Mouse (Mus musculus): ENCODE results near the gene Trim52. TPM values are rescaled to one million over a fixed set of nuclear protein-coding genes. Genes with fewer than 3 reads are reported as not detected.

Trim52 gene
- total RNA-seq, 1 experiment = 1.3 TPM

- Histone ChIP-seq H3K9me3 (ENCODE audit: control insufficient read depth, insufficient read depth, low read depth, low read length) (no peaks in the 10 kb centered on the region), H3K4me1 (ENCODE audit: control insufficient read depth in 2 of 2, insufficient read depth in 2 of 2, low read length in 2 of 2, poor library complexity in 1 of 2) (no peaks in the 10 kb centered on the region), H3K4me3 (ENCODE audit: insufficient read depth in 1 of 2, low read depth in 1 of 2, low read length in 2 of 2, poor library complexity in 1 of 2, severe bottlenecking in 1 of 2) (no peak overlapping the region), H3K36me3 (ENCODE audit: control insufficient read depth, insufficient read depth, low read length, poor library complexity, severe bottlenecking) (no peaks in the 10 kb centered on the region), H3K27ac (ENCODE audit: insufficient read depth, low read depth, low read length, poor library complexity, severe bottlenecking) (no peak overlapping the region), H3K9ac (ENCODE audit: insufficient read depth, low read depth, low read length, poor library complexity, severe bottlenecking) (no peak overlapping the region)
- DNase-seq (ENCODE audit: low read depth, low spot score) = no peak
- in situ Hi-C loops (cut with MboI; ENCODE audit: low sequenced_read_pairs in 2 of 2, unreplicated experiment in 2 of 2) = no loop called here
- TF ChIP-seq MAFK (IDR thresholded peaks at IDR 0.05; ENCODE audit: insufficient read depth, low read depth, low read length) (no peak), ZNF384 (IDR thresholded peaks at IDR 0.05; ENCODE audit: low read depth, low read length) (no peak), ZC3H11A (IDR thresholded peaks at IDR 0.05; ENCODE audit: borderline replicate concordance, low read depth, low read length) (no peak), CHD2 (IDR thresholded peaks at IDR 0.05; ENCODE audit: low read depth, low read length) (no peak)
Measured at GRCm38 (mm10) chr14:106096816-106097215, 9.2 kb upstream of the Trim52 start.

GRCm38 (mm10) chr14:106100858-106101257 lies 5.1 kb upstream of the Trim52 start:
- Histone ChIP-seq H3K9me3 (ENCODE audit: control insufficient read depth, insufficient read depth, low read depth, low read length) (no peaks in the 10 kb centered on the region), H3K4me3 (ENCODE audit: insufficient read depth in 1 of 2, low read depth in 1 of 2, low read length in 2 of 2, poor library complexity in 1 of 2, severe bottlenecking in 1 of 2) (no peak overlapping the region), H3K36me3 (ENCODE audit: control insufficient read depth, insufficient read depth, low read length, poor library complexity, severe bottlenecking) (no peaks in the 10 kb centered on the region), H3K4me1 (ENCODE audit: control insufficient read depth in 2 of 2, insufficient read depth in 2 of 2, low read length in 2 of 2, poor library complexity in 1 of 2) (no peaks in the 10 kb centered on the region), H3K9ac (ENCODE audit: insufficient read depth, low read depth, low read length, poor library complexity, severe bottlenecking) (no peak overlapping the region), H3K27ac (ENCODE audit: insufficient read depth, low read depth, low read length, poor library complexity, severe bottlenecking) (no peak overlapping the region)
- TF ChIP-seq ZNF384 (IDR thresholded peaks at IDR 0.05; ENCODE audit: low read depth, low read length) = no peak
- TF ChIP-seq CHD2 (IDR thresholded peaks at IDR 0.05; ENCODE audit: low read depth, low read length) = no peak
- no peak for TF ChIP-seq ZC3H11A (IDR thresholded peaks at IDR 0.05; ENCODE audit: borderline replicate concordance, low read depth, low read length)
- TF ChIP-seq HCFC1 (IDR thresholded peaks at IDR 0.05; ENCODE audit: borderline replicate concordance, insufficient read depth, low read length) = no peak
- no peak for TF ChIP-seq MAFK (IDR thresholded peaks at IDR 0.05; ENCODE audit: insufficient read depth, low read depth, low read length)
- in situ Hi-C loops (cut with MboI; ENCODE audit: low sequenced_read_pairs in 2 of 2, unreplicated experiment in 2 of 2) = no loop called here
- DNase-seq (ENCODE audit: low read depth, low spot score) = no peak

GRCm38 (mm10) chr14:106106425-106106824 lies 427 bp downstream of the Trim52 start:
- no peak for DNase-seq (ENCODE audit: low read depth, low spot score)
- peak overlapping the region; percentile 65 to 75 for H3K4me3 ChIP-seq (ENCODE audit: insufficient read depth in 1 of 2, low read depth in 1 of 2, low read length in 2 of 2, poor library complexity in 1 of 2, severe bottlenecking in 1 of 2)
- peak overlapping the region; percentile 65 for H3K9ac ChIP-seq (ENCODE audit: insufficient read depth, low read depth, low read length, poor library complexity, severe bottlenecking)
- in situ Hi-C loops (cut with MboI; ENCODE audit: low sequenced_read_pairs in 2 of 2, unreplicated experiment in 2 of 2) = no loop called here
- no peaks in the 10 kb centered on the region for H3K36me3 ChIP-seq (ENCODE audit: control insufficient read depth, insufficient read depth, low read length, poor library complexity, severe bottlenecking)
- H3K4me1 ChIP-seq (ENCODE audit: control insufficient read depth in 2 of 2, insufficient read depth in 2 of 2, low read length in 2 of 2, poor library complexity in 1 of 2) = no peaks in the 10 kb centered on the region
- no peaks in the 10 kb centered on the region for H3K9me3 ChIP-seq (ENCODE audit: control insufficient read depth, insufficient read depth, low read depth, low read length)
- H3K27ac ChIP-seq (ENCODE audit: insufficient read depth, low read depth, low read length, poor library complexity, severe bottlenecking) = no peak overlapping the region
- TF ChIP-seq HCFC1 (IDR thresholded peaks at IDR 0.05; ENCODE audit: borderline replicate concordance, insufficient read depth, low read length) = no peak
- 0 out of 2 replicates have a peak, but pooled peaks have one; percentile 4 for TF ChIP-seq ZC3H11A (IDR thresholded peaks at IDR 0.05; ENCODE audit: borderline replicate concordance, low read depth, low read length)
- TF ChIP-seq CHD2 (IDR thresholded peaks at IDR 0.05; ENCODE audit: low read depth, low read length) = no peak
- TF ChIP-seq ZNF384 (IDR thresholded peaks at IDR 0.05; ENCODE audit: low read depth, low read length) = no peak
- no peak for TF ChIP-seq MAFK (IDR thresholded peaks at IDR 0.05; ENCODE audit: insufficient read depth, low read depth, low read length)

GRCm38 (mm10) chr14:106119371-106119770 lies 13.4 kb downstream of the Trim52 start:
- no peak for TF ChIP-seq MAFK (IDR thresholded peaks at IDR 0.05; ENCODE audit: insufficient read depth, low read depth, low read length)
- TF ChIP-seq HCFC1 (IDR thresholded peaks at IDR 0.05; ENCODE audit: borderline replicate concordance, insufficient read depth, low read length) = no peak
- TF ChIP-seq CHD2 (IDR thresholded peaks at IDR 0.05; ENCODE audit: low read depth, low read length) = no peak
- TF ChIP-seq ZC3H11A (IDR thresholded peaks at IDR 0.05; ENCODE audit: borderline replicate concordance, low read depth, low read length) = no peak
- TF ChIP-seq ZNF384 (IDR thresholded peaks at IDR 0.05; ENCODE audit: low read depth, low read length) = no peak
- no peak overlapping the region for H3K4me3 ChIP-seq (ENCODE audit: insufficient read depth in 1 of 2, low read depth in 1 of 2, low read length in 2 of 2, poor library complexity in 1 of 2, severe bottlenecking in 1 of 2)
- H3K9me3 ChIP-seq (ENCODE audit: control insufficient read depth, insufficient read depth, low read depth, low read length) = no peaks in the 10 kb centered on the region; the same call in 1 of the 2 replicates
- no peak overlapping the region for H3K27ac ChIP-seq (ENCODE audit: insufficient read depth, low read depth, low read length, poor library complexity, severe bottlenecking)
- H3K9ac ChIP-seq (ENCODE audit: insufficient read depth, low read depth, low read length, poor library complexity, severe bottlenecking) = no peak overlapping the region
- in situ Hi-C loops (cut with MboI; ENCODE audit: low sequenced_read_pairs in 2 of 2, unreplicated experiment in 2 of 2) = no loop called here
- no peaks in the 10 kb centered on the region for H3K4me1 ChIP-seq (ENCODE audit: control insufficient read depth in 2 of 2, insufficient read depth in 2 of 2, low read length in 2 of 2, poor library complexity in 1 of 2)
- DNase-seq (ENCODE audit: low read depth, low spot score) = no peak
- no peaks in the 10 kb centered on the region for H3K36me3 ChIP-seq (ENCODE audit: control insufficient read depth, insufficient read depth, low read length, poor library complexity, severe bottlenecking)

- TF ChIP-seq HCFC1 (IDR thresholded peaks at IDR 0.05; ENCODE audit: borderline replicate concordance, insufficient read depth, low read length) (no peak), CHD2 (IDR thresholded peaks at IDR 0.05; ENCODE audit: low read depth, low read length) (no peak), ZC3H11A (IDR thresholded peaks at IDR 0.05; ENCODE audit: borderline replicate concordance, low read depth, low read length) (no peak), ZNF384 (IDR thresholded peaks at IDR 0.05; ENCODE audit: low read depth, low read length) (no peak), MAFK (IDR thresholded peaks at IDR 0.05; ENCODE audit: insufficient read depth, low read depth, low read length) (no peak)
- Histone ChIP-seq H3K4me1 (ENCODE audit: control insufficient read depth in 2 of 2, insufficient read depth in 2 of 2, low read length in 2 of 2, poor library complexity in 1 of 2) (no peaks in the 10 kb centered on the region), H3K4me3 (ENCODE audit: insufficient read depth in 1 of 2, low read depth in 1 of 2, low read length in 2 of 2, poor library complexity in 1 of 2, severe bottlenecking in 1 of 2) (no peak overlapping the region), H3K9ac (ENCODE audit: insufficient read depth, low read depth, low read length, poor library complexity, severe bottlenecking) (no peak overlapping the region), H3K9me3 (ENCODE audit: control insufficient read depth, insufficient read depth, low read depth, low read length) (0 out of 2 replicates have a peak, but pooled peaks cover 2% of the 10 kb centered on the region), H3K36me3 (ENCODE audit: control insufficient read depth, insufficient read depth, low read length, poor library complexity, severe bottlenecking) (no peaks in the 10 kb centered on the region), H3K27ac (ENCODE audit: insufficient read depth, low read depth, low read length, poor library complexity, severe bottlenecking) (no peak overlapping the region)
- DNase-seq (ENCODE audit: low read depth, low spot score) = no peak
- in situ Hi-C loops (cut with MboI; ENCODE audit: low sequenced_read_pairs in 2 of 2, unreplicated experiment in 2 of 2) = no loop called here
Measured at GRCm38 (mm10) chr14:106136272-106136671, 30.3 kb downstream of the Trim52 start.

All from ES-E14 (cell line).